Mouse (Mus musculus) left cerebral cortex, adult 9 months (tissue): Measurements from ENCODE around the gene Tlr4.
A peak's percentile ranks its signal among the peaks of the same experiment; 100 is the strongest.

Experiments used
- DNase-seq, 2 experiments: peaks; one replicate each; pipeline ENCODE4 v3.0.0; 2022; ENCODE audit warnings: low spot score in 2 of 2

Tlr4 gene

GRCm38 (mm10) chr4:66827463-66828162 lies at the start of gene Tlr4:
Gene Tlr4, plus strand, starts transcription at chr4:66827584.
- DNase-seq = peak; percentile 40 to 55

- no peak for DNase-seq
Measured at GRCm38 (mm10) chr4:66794283-66794682, 33.1 kb upstream of the Tlr4 start.

- DNase-seq = no peak
Measured at GRCm38 (mm10) chr4:66796683-66797082, 30.7 kb upstream of the Tlr4 start.

GRCm38 (mm10) chr4:66804552-66805301 lies 22.7 kb upstream of the Tlr4 start:
- DNase-seq = no peak

- DNase-seq = no peak
Measured at GRCm38 (mm10) chr4:66805747-66806146, 21.6 kb upstream of the Tlr4 start.

- DNase-seq = no peak
Measured at GRCm38 (mm10) chr4:66816364-66817026, 10.9 kb upstream of the Tlr4 start.

GRCm38 (mm10) chr4:66821171-66821570 lies 6.2 kb upstream of the Tlr4 start:
- DNase-seq = no peak

GRCm38 (mm10) chr4:66821764-66822163 lies 5.6 kb upstream of the Tlr4 start:
- no peak for DNase-seq

- DNase-seq = no peak
Measured at GRCm38 (mm10) chr4:66828163-66828668, 832 bp downstream of the Tlr4 start.

- DNase-seq = no peak
Measured at GRCm38 (mm10) chr4:66828686-66829085, 1.3 kb downstream of the Tlr4 start.

- no peak for DNase-seq
Measured at GRCm38 (mm10) chr4:66838071-66838470, 10.7 kb downstream of the Tlr4 start.

GRCm38 (mm10) chr4:66843255-66843654 lies 15.9 kb downstream of the Tlr4 start:
- no peak for DNase-seq

GRCm38 (mm10) chr4:66852011-66852410 lies 24.6 kb downstream of the Tlr4 start:
- no peak for DNase-seq

- DNase-seq = no peak
Measured at GRCm38 (mm10) chr4:66856992-66857391, 29.6 kb downstream of the Tlr4 start.

- no peak for DNase-seq
Measured at GRCm38 (mm10) chr4:66869919-66870318, 42.5 kb downstream of the Tlr4 start.

- DNase-seq = no peak
Measured at GRCm38 (mm10) chr4:66872026-66872425, 44.6 kb downstream of the Tlr4 start.

GRCm38 (mm10) chr4:66873342-66873741 lies 46.0 kb downstream of the Tlr4 start:
- no peak for DNase-seq

- no peak for DNase-seq
Measured at GRCm38 (mm10) chr4:66875751-66876150, 48.4 kb downstream of the Tlr4 start.

GRCm38 (mm10) chr4:66877609-66878008 lies 50.2 kb downstream of the Tlr4 start:
- no peak for DNase-seq

GRCm38 (mm10) chr4:66881496-66881895 lies 54.1 kb downstream of the Tlr4 start:
- DNase-seq = no peak

GRCm38 (mm10) chr4:66883264-66883663 lies 55.9 kb downstream of the Tlr4 start:
- DNase-seq = no peak

GRCm38 (mm10) chr4:66894547-66894946 lies 67.2 kb downstream of the Tlr4 start:
- DNase-seq = peak in 1 of 2 experiments; percentile 46
